Mouse (Mus musculus) megakaryocyte, embryonic 14.5 days (primary cell): ENCODE measurements around the gene Cab39.

Source experiments
- FLI1 ChIP-seq: IDR thresholded peaks from 2 replicates; pipeline ENCODE4 v1.6.1; 2012; ENCODE audit warnings: low read length, inconsistent platforms, mixed read lengths
- GATA1 ChIP-seq: IDR thresholded peaks from 3 replicates; pipeline ENCODE4 v1.6.1; 2012; ENCODE audit warnings: mixed read lengths, low read length, inconsistent platforms, borderline replicate concordance

DNA sequence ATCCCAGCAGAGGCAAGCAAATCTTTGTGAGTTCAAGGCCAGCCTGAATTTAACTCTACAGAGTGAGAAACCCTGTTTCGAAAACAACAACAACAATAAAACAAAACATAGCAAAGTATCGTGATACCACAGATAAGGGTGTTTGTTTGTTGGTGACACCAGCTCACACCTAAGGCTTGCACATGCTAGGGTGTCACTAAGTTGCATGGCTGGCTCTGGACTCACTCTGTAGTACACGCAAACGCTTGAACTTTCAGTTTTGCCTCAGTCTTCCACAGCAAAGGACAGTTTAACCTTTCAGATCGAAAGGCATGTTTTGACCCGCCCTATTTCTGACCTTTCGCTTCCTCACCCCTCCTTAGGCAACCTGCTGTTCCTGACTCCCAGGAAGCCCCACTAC, 94.0 kb downstream of the Cab39 start:
- TF ChIP-seq GATA1 (no peak), FLI1 (no peak)
